Comparison of ENCODE assay signal across 8 mouse cellular contexts in genomic region chr4:135358736-135359135, GRCm38 (mm10). TPM values are rescaled to one million over a fixed set of nuclear protein-coding genes. Genes with fewer than 3 reads are reported as not detected.
DNase-seq lines count a peak whose midpoint lies in the region; ATAC-seq and TF ChIP-seq lines count a peak whose summit lies in the region.

No protein-coding gene starts in this region.

- no peak for TF ChIP-seq POLR2A in bone marrow macrophage, adult 2 months (IDR thresholded peaks at IDR 0.05; ENCODE audit: borderline replicate concordance, low read depth, low read length)

- 1% methylated on average over 6 of the region's 6 CpGs for WGBS in heart, postnatal 0 days
- WGBS in heart, embryonic 12.5 days: under 1% methylated on average over 6 of the region's 6 CpGs
- WGBS in neural tube, embryonic 11.5 days: 5% methylated on average over 6 of the region's 6 CpGs
- WGBS in liver, postnatal 0 days (ENCODE audit: insufficient replicate concordance): 3% methylated on average over 6 of the region's 6 CpGs

- 0 out of 2 replicates have a peak, but pooled peaks cover 5% of the 10 kb centered on the region for H3K4me1 ChIP-seq in heart, postnatal 0 days (ENCODE audit: control insufficient read depth, insufficient read depth)
- peaks cover 8% of the 10 kb centered on the region for H3K4me1 ChIP-seq in heart, embryonic 12.5 days (replicated peaks)
- H3K4me1 ChIP-seq in neural tube, embryonic 11.5 days (ENCODE audit: control insufficient read depth, insufficient read depth, low read length): peaks cover 2% of the 10 kb centered on the region; the same call in 1 of the 2 replicates
- H3K4me1 ChIP-seq in bone marrow macrophage, adult 2 months (ENCODE audit: control insufficient read depth, insufficient read depth, low read length): peaks cover 15% of the 10 kb centered on the region
- peaks cover 10% of the 10 kb centered on the region for H3K4me1 ChIP-seq in liver, postnatal 0 days (ENCODE audit: insufficient read depth)

- no peaks in the 10 kb centered on the region for H3K9me3 ChIP-seq in heart, postnatal 0 days (replicated peaks; ENCODE audit: control insufficient read depth, low read length)
- no peaks in the 10 kb centered on the region for H3K9me3 ChIP-seq in heart, embryonic 12.5 days (replicated peaks)
- no peaks in the 10 kb centered on the region for H3K9me3 ChIP-seq in neural tube, embryonic 11.5 days (ENCODE audit: control insufficient read depth, low read length)
- H3K9me3 ChIP-seq in liver, postnatal 0 days (ENCODE audit: low read length): no peaks in the 10 kb centered on the region

- H3K4me2 ChIP-seq in heart, postnatal 0 days (ENCODE audit: low read depth, low read length): no peak overlapping the region
- no peak overlapping the region for H3K4me2 ChIP-seq in heart, embryonic 12.5 days
- H3K4me2 ChIP-seq in neural tube, embryonic 11.5 days (ENCODE audit: low read depth): no peak overlapping the region
- H3K4me2 ChIP-seq in liver, postnatal 0 days (ENCODE audit: low read depth, low read length): no peak overlapping the region

- H3K27me3 ChIP-seq in heart, postnatal 0 days (ENCODE audit: control insufficient read depth, insufficient read depth, low read length): no peaks in the 10 kb centered on the region
- H3K27me3 ChIP-seq in heart, embryonic 12.5 days (replicated peaks): peaks cover 15% of the 10 kb centered on the region; the same call in 1 of the 2 replicates
- no peaks in the 10 kb centered on the region for H3K27me3 ChIP-seq in neural tube, embryonic 11.5 days (ENCODE audit: control insufficient read depth, insufficient read depth, low read length)
- H3K27me3 ChIP-seq in liver, postnatal 0 days (ENCODE audit: insufficient read depth, low read length): no peaks in the 10 kb centered on the region

- TF ChIP-seq CTCF in heart, postnatal 0 days (IDR thresholded peaks at IDR 0.05; ENCODE audit: low read depth): peak; percentile 58
- TF ChIP-seq CTCF in bone marrow macrophage, adult 2 months (IDR thresholded peaks at IDR 0.05; ENCODE audit: low read depth, low read length): peak; percentile 89
- peak; percentile 75 for TF ChIP-seq CTCF in liver, postnatal 0 days (IDR thresholded peaks at IDR 0.05; ENCODE audit: low read depth)

- DNase-seq in heart, postnatal 0 days (ENCODE audit: low spot score): peak; percentile 22
- DNase-seq in neural tube, embryonic 11.5 days (ENCODE audit: low spot score): peak; percentile 43
- DNase-seq in neural tube, embryonic 10.5 days (ENCODE audit: extremely low spot score, low spot score): no peak
- peak; percentile 44 for DNase-seq in liver, postnatal 0 days
- DNase-seq in frontal cortex, postnatal 14 days (ENCODE audit: low spot score in 2 of 2): no peak
- DNase-seq in adrenal gland, adult 2 months: no peak

- TF ChIP-seq EP300 in heart, postnatal 0 days (IDR thresholded peaks at IDR 0.05; ENCODE audit: low read depth): no peak
- no peak for TF ChIP-seq EP300 in liver, postnatal 0 days (IDR thresholded peaks at IDR 0.05; ENCODE audit: low read depth)

- H3K27ac ChIP-seq in heart, postnatal 0 days (ENCODE audit: low read depth): no peak overlapping the region
- H3K27ac ChIP-seq in heart, embryonic 12.5 days (ENCODE audit: poor library complexity, severe bottlenecking): no peak overlapping the region
- H3K27ac ChIP-seq in neural tube, embryonic 11.5 days (ENCODE audit: low read depth, low read length): no peak overlapping the region
- H3K27ac ChIP-seq in bone marrow macrophage, adult 2 months (ENCODE audit: insufficient read depth, low read depth, low read length): no peak overlapping the region
- H3K27ac ChIP-seq in liver, postnatal 0 days (ENCODE audit: low read depth): no peak overlapping the region

- ATAC-seq in heart, postnatal 0 days (ENCODE audit: insufficient read depth, low read depth): no peak
- ATAC-seq in heart, embryonic 12.5 days (ENCODE audit: insufficient number of reproducible peaks, low FRiP score): no peak
- ATAC-seq in neural tube, embryonic 11.5 days (ENCODE audit: insufficient read depth, low FRiP score, low TSS enrichment): no peak
- no peak for ATAC-seq in liver, postnatal 0 days

- H3K9ac ChIP-seq in heart, postnatal 0 days (replicated peaks; ENCODE audit: low read depth, low read length): no peak overlapping the region
- H3K9ac ChIP-seq in heart, embryonic 12.5 days: no peak overlapping the region
- no peak overlapping the region for H3K9ac ChIP-seq in neural tube, embryonic 11.5 days (ENCODE audit: low read length)
- H3K9ac ChIP-seq in liver, postnatal 0 days (replicated peaks): no peak overlapping the region

- H3K4me3 ChIP-seq in heart, postnatal 0 days (ENCODE audit: low read depth, low read length): no peak overlapping the region
- no peak overlapping the region for H3K4me3 ChIP-seq in heart, embryonic 12.5 days
- no peak overlapping the region for H3K4me3 ChIP-seq in neural tube, embryonic 11.5 days (ENCODE audit: low read depth, low read length)
- H3K4me3 ChIP-seq in bone marrow macrophage, adult 2 months (ENCODE audit: insufficient read depth, low read length): no peak overlapping the region
- no peak overlapping the region for H3K4me3 ChIP-seq in liver, postnatal 0 days (ENCODE audit: low read depth, low read length)

- H3K36me3 ChIP-seq in heart, postnatal 0 days (replicated peaks; ENCODE audit: control insufficient read depth, insufficient read depth, low read length): no peaks in the 10 kb centered on the region
- no peaks in the 10 kb centered on the region for H3K36me3 ChIP-seq in heart, embryonic 12.5 days
- H3K36me3 ChIP-seq in neural tube, embryonic 11.5 days (ENCODE audit: control insufficient read depth, insufficient read depth, low read length): no peaks in the 10 kb centered on the region
- H3K36me3 ChIP-seq in liver, postnatal 0 days (replicated peaks; ENCODE audit: insufficient read depth, low read length): no peaks in the 10 kb centered on the region

RNA-seq across cellular contexts. Expression of gene Srrm1, which starts 5.6 kb away (rescaled TPM):
- 18.6 and 22.6 TPM in 2 replicates for total RNA-seq in heart, postnatal 0 days (2014; rRNA removed; ENCODE audit: low replicate concordance)
- polyA plus RNA-seq in heart, postnatal 0 days (2015; fragmentation: Nextera tagmentation; extraction: Ambion mirVana): 85.0 and 99.6 TPM in 2 replicates
- 170 and 178 TPM in 2 replicates for polyA plus RNA-seq in heart, embryonic 12.5 days (2016; fragmentation: Nextera tagmentation; extraction: Ambion mirVana)
- 168 and 191 TPM in 2 replicates for polyA plus RNA-seq in neural tube, embryonic 11.5 days (2014; fragmentation: Nextera tagmentation; extraction: Ambion mirVana)
- polyA plus RNA-seq in bone marrow macrophage, adult 2 months (2012; ENCODE audit: insufficient read depth, insufficient read length, missing spikeins): 129 and 141 TPM in 2 replicates
- 79.3 and 90.6 TPM in 2 replicates for polyA plus RNA-seq in liver, postnatal 0 days (2015; fragmentation: Nextera tagmentation; extraction: Ambion mirVana)
- total RNA-seq in adrenal gland, adult 2 months (2021): 100 to 1,000 TPM; 107 to 122 TPM
- polyA plus RNA-seq in adrenal gland, adult 2 months (2012; rRNA removed): 19.4 and 23.2 TPM in 2 replicates

RNA-seq across cellular contexts. Expression of gene Ncmap, which starts 39.3 kb away (rescaled TPM):
- 0.15 TPM in 1 of 2 replicates, not detected in the other for total RNA-seq in heart, postnatal 0 days (2014; rRNA removed; ENCODE audit: low replicate concordance)
- polyA plus RNA-seq in heart, postnatal 0 days (2015; fragmentation: Nextera tagmentation; extraction: Ambion mirVana): 0.14 and 0.16 TPM in 2 replicates
- 0.37 and 0.63 TPM in 2 replicates for polyA plus RNA-seq in heart, embryonic 12.5 days (2016; fragmentation: Nextera tagmentation; extraction: Ambion mirVana)
- polyA plus RNA-seq in neural tube, embryonic 11.5 days (2014; fragmentation: Nextera tagmentation; extraction: Ambion mirVana): 0.97 and 1.5 TPM in 2 replicates
- not detected in 2 replicates for polyA plus RNA-seq in bone marrow macrophage, adult 2 months (2012; ENCODE audit: insufficient read depth, insufficient read length, missing spikeins)
- 0.12 and 0.14 TPM in 2 replicates for polyA plus RNA-seq in liver, postnatal 0 days (2015; fragmentation: Nextera tagmentation; extraction: Ambion mirVana)
- total RNA-seq in adrenal gland, adult 2 months (2021): under 1 TPM in 1 of 2 experiments, not detected in 1; 0.28 TPM
- polyA plus RNA-seq in adrenal gland, adult 2 months (2012; rRNA removed): 0.15 and 3.2 TPM in 2 replicates

Comparison
In these comparisons a context has a peak if more than half of its experiments do, and no peak if none do; other contexts are left out.
1. DNase-seq: peak in heart, postnatal 0 days (single experiment), neural tube, embryonic 11.5 days (single experiment) and liver, postnatal 0 days (single experiment); none in neural tube, embryonic 10.5 days (single experiment), frontal cortex, postnatal 14 days (0 of 2) and adrenal gland, adult 2 months (single experiment).
2. Peak in every context shown above with its lines, with median percentiles within 50 percentile points of each other: CTCF ChIP-seq.